Mouse (Mus musculus) hindbrain, embryonic 13.5 days (tissue): ENCODE data around the gene Ccnl1. TPM values are rescaled to one million over a fixed set of nuclear protein-coding genes. Genes with fewer than 3 reads are reported as not detected.

Experiments used
- ATAC-seq: fragments of 200-750 bp; cut with Nextera tagmentation; 2 replicates; pipeline ENCODE4 v1.8.0; 2017; ENCODE audit warnings: moderate TSS enrichment; ENCODE audit not compliant: low FRiP score
- H3K27ac ChIP-seq: fragments of 300-500 bp; sonication (generic); 2 replicates; pipeline ENCODE4 v1.5.1; 2015; ENCODE audit warnings: inconsistent platforms, mild to moderate bottlenecking, moderate library complexity
- H3K27me3 ChIP-seq: fragments of 300-500 bp; sonication (generic); 2 replicates; pipeline ENCODE4 v1.6.1; 2015; ENCODE audit warnings: mild to moderate bottlenecking, inconsistent platforms
- H3K36me3 ChIP-seq: fragments of 300-500 bp; sonication (generic); 2 replicates; pipeline ENCODE4 v1.6.1; 2015; ENCODE audit warnings: mild to moderate bottlenecking, inconsistent platforms
- H3K4me1 ChIP-seq: fragments of 300-500 bp; sonication (generic); replicated peaks from 2 replicates; pipeline ENCODE4 v1.6.1; 2015; ENCODE audit warnings: inconsistent platforms
- H3K4me2 ChIP-seq: fragments of 300-500 bp; sonication (generic); 2 replicates; pipeline ENCODE4 v1.6.1; 2015; ENCODE audit warnings: inconsistent platforms, mild to moderate bottlenecking, moderate library complexity
- H3K4me3 ChIP-seq: fragments of 300-500 bp; sonication (generic); 2 replicates; pipeline ENCODE4 v1.5.1; 2015; ENCODE audit warnings: mild to moderate bottlenecking, inconsistent platforms
- H3K9ac ChIP-seq: fragments of 300-500 bp; sonication (generic); 2 replicates; pipeline ENCODE4 v1.6.1; 2015; ENCODE audit warnings: mild to moderate bottlenecking, inconsistent platforms
- H3K9me3 ChIP-seq: fragments of 300-500 bp; sonication (generic); 2 replicates; pipeline ENCODE4 v1.6.1; 2016; ENCODE audit warnings: inconsistent platforms
- WGBS: fragments of 180-500 bp; shearing (Covaris S2); methylation state at CpG from one replicate; pipeline ENCODE4 v1.1.7; 2015; 5-methylcytosine and 5-hydroxymethylcytosine counted together
- polyA plus RNA-seq: library from polyadenylated mRNA; unstranded; fragments of >200 nt; fragmentation: Nextera tagmentation; extraction: Ambion mirVana; gene quantifications from 2 replicates; pipeline ENCODE4 v1.2.1, GENCODE M21; 2015

Gene Ccnl1
- polyA plus RNA-seq, 1 experiment from 2014 or later: 80.9 TPM

DNA sequence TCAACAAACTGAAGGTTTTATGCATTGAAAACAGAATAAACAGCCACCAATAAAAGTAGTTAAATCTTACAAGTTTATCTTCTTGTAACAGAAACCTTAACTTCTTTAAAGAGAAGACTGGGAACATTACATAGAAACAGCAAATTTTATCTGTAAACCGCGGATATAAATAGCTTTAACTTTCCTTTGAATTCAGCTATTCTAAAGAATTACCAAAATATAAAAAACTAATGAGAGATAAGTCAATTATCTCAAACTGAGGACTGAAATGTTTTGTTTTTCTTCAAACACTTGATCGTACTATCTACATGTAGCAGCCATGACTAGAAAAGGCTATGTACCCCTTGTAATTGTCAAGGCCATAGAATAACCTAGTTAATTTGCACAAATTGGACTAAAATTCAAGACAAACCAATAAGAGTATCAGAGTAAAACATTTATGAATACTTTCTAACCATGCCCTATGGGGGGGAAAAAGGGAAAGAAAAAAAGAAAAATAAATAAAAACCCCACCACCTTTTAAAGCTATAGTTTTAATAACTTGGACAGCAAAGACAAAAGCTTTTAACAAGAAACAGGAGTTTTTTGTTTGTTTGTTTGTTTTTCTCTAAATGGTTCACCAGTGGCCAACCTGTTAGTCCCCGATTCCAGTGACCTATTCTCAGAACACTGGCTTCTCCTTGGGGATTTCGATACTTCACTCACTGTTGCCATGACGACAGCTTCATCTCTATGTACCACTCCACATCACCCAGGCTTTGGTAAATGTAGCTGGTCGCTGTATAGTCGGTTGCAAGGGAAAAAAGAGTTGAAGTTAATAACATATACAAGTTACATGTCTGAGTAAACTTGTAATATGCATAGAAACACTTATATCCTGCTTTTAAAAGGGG, 3.3 kb downstream of the Ccnl1 start:
- Histone ChIP-seq H3K36me3 (peaks cover 35% of the 10 kb centered on the region), H3K9me3 (no peaks in the 10 kb centered on the region), H3K4me3 (no peak overlapping the region), H3K27ac (no peak overlapping the region), H3K9ac (no peak overlapping the region), H3K4me2 (peak overlapping the region; percentile 26; the same call in 1 of the 2 replicates), H3K4me1 (peaks cover 47% of the 10 kb centered on the region), H3K27me3 (no peaks in the 10 kb centered on the region)
- no peak for ATAC-seq
- 48% methylated on average over 8 of the region's 8 CpGs for WGBS

DNA sequence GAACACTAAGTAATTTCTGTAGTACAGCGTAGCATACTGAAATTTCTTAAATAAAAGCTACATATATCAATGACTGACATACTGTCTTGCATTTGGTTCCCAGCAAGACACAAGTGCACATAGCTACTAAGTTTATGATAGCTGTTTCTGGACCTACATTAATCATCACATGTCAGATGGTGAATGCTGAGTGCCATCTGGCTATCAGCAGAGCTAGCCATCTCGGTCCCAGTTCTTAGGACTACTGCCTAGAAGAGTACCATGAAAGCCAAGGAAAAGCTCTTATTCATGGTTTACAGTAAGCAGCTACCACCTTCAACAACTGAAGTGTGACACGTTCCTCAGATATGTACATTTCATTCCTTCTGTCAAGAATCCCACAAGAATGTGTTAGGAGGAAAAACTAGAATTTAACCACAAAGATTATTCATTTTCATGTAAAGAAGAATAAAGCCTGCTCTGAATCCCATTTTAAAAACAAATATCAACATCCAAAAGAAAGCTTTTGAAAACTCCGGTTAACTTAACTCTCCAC, 7.2 kb downstream of the Ccnl1 start:
- 90% methylated on average over 4 of the region's 4 CpGs for WGBS
- no peak overlapping the region for H3K4me3 ChIP-seq
- H3K9ac ChIP-seq: no peak overlapping the region
- peaks cover 27% of the 10 kb centered on the region for H3K4me1 ChIP-seq
- no peak for ATAC-seq
- H3K9me3 ChIP-seq: no peaks in the 10 kb centered on the region
- no peak overlapping the region for H3K4me2 ChIP-seq
- no peak overlapping the region for H3K27ac ChIP-seq
- H3K36me3 ChIP-seq: peaks cover 58% of the 10 kb centered on the region
- no peaks in the 10 kb centered on the region for H3K27me3 ChIP-seq

DNA sequence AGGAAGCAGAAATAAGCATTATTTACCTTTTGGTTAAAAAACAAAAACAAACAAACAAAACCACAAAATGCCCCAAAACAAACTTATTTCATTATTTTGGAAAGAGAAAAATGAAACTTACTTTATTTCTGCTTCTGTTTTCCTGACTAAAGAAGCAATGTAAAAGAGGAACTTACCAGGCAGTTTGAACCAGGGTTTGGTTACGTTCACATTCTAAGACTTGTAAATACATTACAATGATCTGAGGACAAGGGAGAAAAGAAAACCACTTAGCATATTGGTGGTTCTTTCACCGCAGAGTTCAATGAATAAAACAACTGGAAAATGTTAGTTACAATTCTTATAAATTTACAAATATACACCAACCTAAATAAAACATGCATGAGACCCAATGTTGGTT, 7.7 kb downstream of the Ccnl1 start:
- H3K36me3 ChIP-seq: peaks cover 62% of the 10 kb centered on the region
- H3K4me3 ChIP-seq: no peak overlapping the region
- no peaks in the 10 kb centered on the region for H3K27me3 ChIP-seq
- H3K4me2 ChIP-seq: no peak overlapping the region
- WGBS: 84% methylated on average over 2 of the region's 2 CpGs
- peaks cover 25% of the 10 kb centered on the region for H3K4me1 ChIP-seq
- ATAC-seq: no peak
- H3K27ac ChIP-seq: no peak overlapping the region
- no peak overlapping the region for H3K9ac ChIP-seq
- no peaks in the 10 kb centered on the region for H3K9me3 ChIP-seq

DNA sequence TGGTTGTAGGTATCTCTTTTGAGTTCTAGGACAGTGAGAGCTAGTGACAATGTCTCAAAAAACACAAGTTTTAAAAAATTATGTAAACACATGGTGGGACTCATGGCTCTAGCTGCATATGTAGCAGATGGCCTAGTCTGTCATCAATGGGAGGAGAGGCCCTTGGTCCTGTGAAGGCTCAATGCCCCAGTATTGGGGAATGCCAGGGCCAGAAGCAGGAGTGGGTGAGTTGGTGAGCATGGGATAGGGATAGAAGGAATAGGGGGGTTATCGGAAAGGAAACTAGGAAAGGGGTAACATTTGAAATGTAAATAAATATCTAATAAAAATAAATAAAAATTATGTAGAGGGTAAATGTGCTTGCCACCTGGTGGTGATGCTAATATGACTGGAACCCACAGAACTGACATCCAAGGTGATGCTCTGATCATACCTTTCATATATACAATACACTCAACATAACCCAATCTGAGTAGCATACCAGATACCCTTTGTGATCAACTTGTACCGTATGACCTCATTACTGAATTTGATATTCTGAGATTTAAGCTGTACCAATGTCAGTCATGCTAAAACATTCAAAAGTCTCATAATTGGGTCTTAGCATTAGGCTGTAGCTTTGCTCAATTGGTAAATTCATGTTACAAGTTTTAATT, 12.6 kb downstream of the Ccnl1 start:
- Histone ChIP-seq H3K27me3 (no peaks in the 10 kb centered on the region), H3K4me1 (no peaks in the 10 kb centered on the region), H3K4me3 (no peak overlapping the region), H3K36me3 (peaks cover 57% of the 10 kb centered on the region), H3K9me3 (no peaks in the 10 kb centered on the region), H3K4me2 (no peak overlapping the region), H3K27ac (no peak overlapping the region), H3K9ac (no peak overlapping the region)
- 93% methylated on average over 2 of the region's 2 CpGs for WGBS
- no peak for ATAC-seq

DNA sequence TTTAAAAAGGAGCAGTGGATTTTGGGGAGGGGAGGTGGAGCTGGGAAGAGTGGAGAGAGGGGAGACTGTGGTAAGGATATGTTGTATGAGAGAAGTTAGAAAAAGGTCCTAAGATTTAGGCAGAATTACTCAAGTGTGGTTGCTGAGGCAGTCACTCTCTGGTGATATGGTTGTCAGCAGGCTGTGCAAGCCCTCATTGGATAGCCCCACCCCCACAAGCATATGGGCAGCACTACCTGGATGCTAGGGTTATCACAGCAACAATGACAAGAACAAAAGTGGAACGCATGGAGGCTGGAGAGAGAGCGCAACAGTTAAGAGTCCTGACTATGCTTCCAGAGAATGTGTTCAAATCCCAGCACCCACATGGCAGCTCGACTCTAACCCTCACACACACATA, 13.3 kb downstream of the Ccnl1 start:
- no peaks in the 10 kb centered on the region for H3K9me3 ChIP-seq
- H3K27ac ChIP-seq: no peak overlapping the region
- H3K9ac ChIP-seq: no peak overlapping the region
- H3K4me2 ChIP-seq: no peak overlapping the region
- no peaks in the 10 kb centered on the region for H3K4me1 ChIP-seq
- H3K4me3 ChIP-seq: no peak overlapping the region
- 0 out of 2 replicates have a peak, but pooled peaks have one; percentile 32 for ATAC-seq
- H3K27me3 ChIP-seq: no peaks in the 10 kb centered on the region
- H3K36me3 ChIP-seq: peaks cover 53% of the 10 kb centered on the region
- WGBS: 95% methylated on average over 3 of the region's 3 CpGs

DNA sequence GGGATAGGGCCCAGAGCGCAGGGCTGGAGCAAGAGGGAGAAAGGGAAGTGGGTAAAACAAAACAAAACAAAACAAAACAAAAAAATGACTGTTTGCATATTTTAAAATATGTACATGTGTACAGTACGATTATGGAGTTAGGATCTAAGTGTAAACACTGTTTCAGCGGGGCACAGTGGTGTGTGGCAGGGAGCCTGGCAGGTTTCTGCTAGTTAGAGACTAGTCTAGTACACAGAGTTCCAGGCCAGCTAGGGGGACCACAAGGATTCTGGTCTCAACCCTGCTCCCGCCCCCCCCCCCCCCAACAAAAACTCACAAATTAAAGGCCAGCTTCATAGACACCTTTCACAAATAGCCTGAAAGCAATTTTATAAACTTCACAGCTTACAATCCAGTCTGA, 14.6 kb downstream of the Ccnl1 start:
- Histone ChIP-seq H3K9ac (no peak overlapping the region), H3K4me3 (no peak overlapping the region), H3K4me1 (no peaks in the 10 kb centered on the region), H3K4me2 (no peak overlapping the region), H3K27me3 (no peaks in the 10 kb centered on the region), H3K9me3 (no peaks in the 10 kb centered on the region), H3K27ac (no peak overlapping the region), H3K36me3 (peaks cover 44% of the 10 kb centered on the region)
- no peak for ATAC-seq
- WGBS: 87% methylated on average over 4 of the region's 4 CpGs

DNA sequence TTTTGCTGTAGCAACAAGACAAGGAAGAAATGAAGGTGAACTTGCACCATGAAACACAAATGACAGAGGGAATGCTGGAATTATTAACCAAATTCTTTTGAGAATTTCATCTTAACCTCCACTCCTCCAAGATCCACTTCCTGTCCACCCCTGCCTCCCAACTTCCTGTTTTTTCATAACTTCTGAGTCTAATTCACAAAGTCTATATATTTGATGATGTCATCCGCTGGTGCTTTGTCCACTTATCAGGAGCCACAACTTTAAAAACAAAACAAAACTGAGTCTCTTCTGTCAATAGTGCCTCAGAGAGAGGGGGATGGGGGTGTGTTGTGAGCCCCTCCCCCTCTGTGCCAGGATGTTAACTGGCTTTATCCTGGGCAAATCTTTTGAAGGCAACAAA, 17.0 kb downstream of the Ccnl1 start:
- no peaks in the 10 kb centered on the region for H3K9me3 ChIP-seq
- no peak overlapping the region for H3K4me2 ChIP-seq
- no peaks in the 10 kb centered on the region for H3K4me1 ChIP-seq
- no peak overlapping the region for H3K27ac ChIP-seq
- peaks cover 23% of the 10 kb centered on the region for H3K36me3 ChIP-seq
- ATAC-seq: no peak
- no peak overlapping the region for H3K9ac ChIP-seq
- no peaks in the 10 kb centered on the region for H3K27me3 ChIP-seq
- no peak overlapping the region for H3K4me3 ChIP-seq
- WGBS: 86% methylated on average over 1 of the region's 1 CpGs

DNA sequence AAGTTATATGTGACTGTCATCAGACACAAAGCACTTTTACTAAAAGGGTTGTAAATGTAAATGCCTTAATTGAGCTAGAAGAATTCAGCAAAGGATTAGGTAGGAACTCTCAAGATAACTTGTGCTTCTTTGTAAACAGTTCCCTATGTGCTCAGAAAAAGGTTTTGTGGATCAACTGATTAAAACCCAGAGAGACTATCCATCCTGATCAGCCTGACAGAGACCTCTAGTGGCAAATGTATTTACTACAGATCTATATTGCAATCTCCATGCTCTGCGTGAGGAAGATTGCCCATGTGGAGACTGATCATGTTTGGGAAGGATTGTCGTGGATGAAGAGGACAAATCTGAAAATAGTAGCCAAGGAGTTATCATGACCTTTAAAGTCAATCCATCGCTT, 19.8 kb downstream of the Ccnl1 start:
- Histone ChIP-seq H3K4me3 (no peak overlapping the region), H3K36me3 (no peaks in the 10 kb centered on the region), H3K4me2 (no peak overlapping the region), H3K27ac (no peak overlapping the region), H3K9me3 (no peaks in the 10 kb centered on the region), H3K27me3 (no peaks in the 10 kb centered on the region), H3K9ac (no peak overlapping the region), H3K4me1 (no peaks in the 10 kb centered on the region)
- 25% methylated on average over 3 of the region's 3 CpGs for WGBS
- ATAC-seq: no peak

DNA sequence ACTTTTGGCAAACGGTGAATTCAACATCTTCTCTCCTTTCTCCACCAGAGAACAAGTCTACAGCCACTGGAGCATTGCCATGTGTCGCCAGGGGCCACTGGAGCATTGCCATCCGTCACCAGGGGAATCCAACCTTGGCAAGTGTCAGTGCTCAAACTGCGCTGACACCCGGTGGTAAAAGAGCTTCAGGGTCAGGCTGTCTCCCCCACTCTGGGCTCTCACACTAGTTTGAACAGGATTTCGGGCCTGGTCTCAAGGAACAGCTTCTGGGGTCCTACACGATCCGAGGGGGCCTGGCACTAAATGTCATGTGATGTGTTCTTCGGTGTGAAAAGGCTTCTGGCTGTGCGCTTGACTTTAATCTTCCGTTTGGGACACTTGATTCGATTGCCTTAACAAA, 21.7 kb downstream of the Ccnl1 start:
- no peak for ATAC-seq
- no peak overlapping the region for H3K9ac ChIP-seq
- 61% methylated on average over 12 of the region's 12 CpGs for WGBS

DNA sequence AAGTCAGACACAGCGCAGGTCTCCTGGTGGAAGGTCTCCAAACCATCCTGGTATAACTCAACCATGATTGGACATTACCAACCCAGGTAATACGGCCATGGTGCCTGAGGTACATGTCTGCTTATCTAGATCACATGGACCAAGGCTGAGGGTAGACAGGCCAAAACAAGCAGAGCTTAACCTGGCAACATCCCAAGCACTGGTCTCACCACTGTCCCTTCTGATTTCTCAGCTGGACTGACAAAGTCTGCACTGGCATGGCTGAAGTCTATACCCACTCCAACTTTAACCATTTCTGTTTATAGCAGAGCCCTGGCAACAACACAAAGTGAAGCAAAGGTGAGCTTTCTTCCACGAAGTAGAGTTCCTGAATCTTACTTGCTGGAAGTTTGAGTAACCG, 22.9 kb downstream of the Ccnl1 start:
- Histone ChIP-seq H3K4me3 (no peak overlapping the region), H3K9me3 (no peaks in the 10 kb centered on the region), H3K27me3 (peaks cover 5% of the 10 kb centered on the region; the same call in 1 of the 2 replicates), H3K4me2 (no peak overlapping the region), H3K9ac (no peak overlapping the region), H3K4me1 (peaks cover under 1% of the 10 kb centered on the region; the same call in 1 of the 2 replicates), H3K36me3 (no peaks in the 10 kb centered on the region), H3K27ac (no peak overlapping the region)
- 95% methylated on average over 4 of the region's 4 CpGs for WGBS
- no peak for ATAC-seq

More for the DNA sequence above, 21.7 kb downstream of the Ccnl1 start:
- Histone ChIP-seq H3K27ac (no peak overlapping the region), H3K4me2 (no peak overlapping the region), H3K9me3 (no peaks in the 10 kb centered on the region), H3K27me3 (peaks cover 3% of the 10 kb centered on the region; the same call in 1 of the 2 replicates), H3K4me3 (no peak overlapping the region), H3K36me3 (no peaks in the 10 kb centered on the region), H3K4me1 (no peaks in the 10 kb centered on the region)

DNA sequence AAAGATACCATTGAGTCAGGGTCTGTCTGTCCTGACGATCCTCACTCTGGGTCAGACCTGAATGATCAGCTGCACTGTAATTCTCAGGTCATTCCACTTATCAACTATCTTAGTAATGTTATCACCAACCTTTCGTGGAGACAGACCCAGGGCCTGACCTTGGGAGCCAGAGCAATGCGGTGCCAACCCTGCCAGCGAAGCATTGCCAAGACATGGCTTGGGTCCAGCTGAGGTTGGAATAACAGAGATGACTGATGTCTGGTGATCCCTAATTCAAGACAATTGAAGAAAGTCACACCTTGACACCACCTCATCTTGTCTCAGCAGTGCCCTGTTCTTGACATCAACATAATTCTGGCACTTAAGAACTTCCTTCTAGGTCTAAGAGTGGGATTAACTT, 24.3 kb downstream of the Ccnl1 start:
- H3K27ac ChIP-seq: no peak overlapping the region
- H3K9me3 ChIP-seq: no peaks in the 10 kb centered on the region
- peaks cover 5% of the 10 kb centered on the region; the same call in 1 of the 2 replicates for H3K27me3 ChIP-seq
- no peak for ATAC-seq
- H3K4me1 ChIP-seq: peaks cover 14% of the 10 kb centered on the region
- no peak overlapping the region for H3K9ac ChIP-seq
- H3K36me3 ChIP-seq: no peaks in the 10 kb centered on the region
- no peak overlapping the region for H3K4me3 ChIP-seq
- no peak overlapping the region for H3K4me2 ChIP-seq
- 82% methylated on average over 4 of the region's 4 CpGs for WGBS

DNA sequence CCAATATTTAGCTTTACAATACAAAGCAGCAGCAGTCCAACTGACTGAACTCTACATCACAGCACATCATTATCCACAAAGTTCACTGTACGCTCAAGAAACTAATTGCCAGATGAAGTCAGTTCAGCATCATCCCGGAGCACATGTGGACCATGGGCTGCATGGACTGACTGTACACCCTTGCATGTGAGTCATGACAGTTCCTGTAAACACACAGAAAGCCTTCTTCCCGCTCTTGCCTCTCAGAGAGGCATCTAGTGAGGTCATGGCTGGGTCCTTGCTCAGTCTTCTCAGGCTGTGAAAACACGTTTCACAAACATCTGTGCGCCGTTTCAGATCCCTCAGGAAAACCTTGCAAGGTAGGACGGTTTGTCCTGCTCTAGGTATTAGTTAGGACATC, 26.5 kb downstream of the Ccnl1 start:
- peaks cover 17% of the 10 kb centered on the region for H3K4me1 ChIP-seq
- H3K9me3 ChIP-seq: no peaks in the 10 kb centered on the region
- 89% methylated on average over 7 of the region's 7 CpGs for WGBS
- ATAC-seq: no peak
- H3K4me3 ChIP-seq: no peak overlapping the region
- no peak overlapping the region for H3K9ac ChIP-seq
- no peak overlapping the region for H3K4me2 ChIP-seq
- H3K36me3 ChIP-seq: no peaks in the 10 kb centered on the region
- H3K27me3 ChIP-seq: peaks cover 9% of the 10 kb centered on the region
- H3K27ac ChIP-seq: no peak overlapping the region
